Mouse (Mus musculus): ENCODE results near the gene Col23a1. TPM values are rescaled to one million over a fixed set of nuclear protein-coding genes. Genes with fewer than 3 reads are reported as not detected.

The Col23a1 gene
- total RNA-seq, 2 experiments from 2014 or later, result 5.5 to 8.8 TPM

GRCm38 (mm10) chr11:51371926-51372325, 82.2 kb downstream of the Col23a1 start:
- DNase-seq (ENCODE audit: low spot score in 2 of 2), result no peak

- DNase-seq (ENCODE audit: low spot score in 2 of 2), result no peak
These were observed 87.5 kb downstream of the Col23a1 start for GRCm38 (mm10) chr11:51377199-51377598.

- no peak for DNase-seq (ENCODE audit: low spot score in 2 of 2)
These were observed 99.2 kb downstream of the Col23a1 start for GRCm38 (mm10) chr11:51388892-51389340.

DNA sequence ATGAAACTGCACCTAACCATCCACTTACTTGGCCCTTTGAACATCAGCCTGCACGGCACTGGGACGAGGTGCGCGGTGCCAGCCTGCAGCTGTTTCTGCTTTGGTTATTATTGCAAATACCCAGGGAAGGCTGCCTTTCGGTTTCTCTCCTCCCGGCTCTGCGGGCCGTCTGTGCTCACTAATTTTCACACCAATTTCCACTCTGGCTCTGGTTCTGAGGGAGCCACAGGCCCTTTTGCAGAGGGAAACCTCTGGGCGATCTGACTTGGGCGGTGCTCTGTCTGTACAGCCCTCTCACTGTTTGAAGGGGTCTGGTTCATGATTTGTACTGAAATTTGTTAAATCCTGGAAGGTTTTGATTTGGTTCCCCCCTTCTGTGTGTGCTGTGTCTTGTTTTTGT, 100.0 kb downstream of the Col23a1 start:
- no peak for DNase-seq (ENCODE audit: low spot score in 2 of 2)

- no peak for DNase-seq (ENCODE audit: low spot score in 2 of 2)
These were observed 100.8 kb downstream of the Col23a1 start for GRCm38 (mm10) chr11:51390521-51390920.

DNA sequence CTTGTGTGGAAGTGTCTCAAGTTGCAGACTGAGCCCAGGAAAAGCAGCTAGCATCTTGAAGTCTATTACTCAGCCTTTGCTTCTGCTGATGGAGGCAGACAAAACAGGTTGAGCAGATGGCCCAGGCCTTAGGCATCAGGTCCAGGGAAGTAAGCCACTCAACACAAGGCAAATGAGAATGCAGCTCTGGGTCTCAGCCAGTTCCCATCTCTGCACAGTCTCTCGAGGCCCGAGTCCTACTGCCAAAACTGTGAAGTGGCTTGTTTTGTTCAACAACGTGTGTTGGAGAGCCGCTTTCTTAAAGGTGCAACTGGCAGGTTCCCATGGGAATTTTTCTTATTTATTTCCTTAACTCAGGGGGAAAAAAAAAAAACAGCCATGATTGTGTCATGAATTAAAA, 101.8 kb downstream of the Col23a1 start:
- DNase-seq (ENCODE audit: low spot score in 2 of 2), result peak; percentile 80 to 86

GRCm38 (mm10) chr11:51394301-51394865, 104.7 kb downstream of the Col23a1 start:
- no peak for DNase-seq (ENCODE audit: low spot score in 2 of 2)

- DNase-seq (ENCODE audit: low spot score in 2 of 2), result no peak
These were observed 106.7 kb downstream of the Col23a1 start for GRCm38 (mm10) chr11:51396451-51396850.

GRCm38 (mm10) chr11:51398084-51398483, 108.4 kb downstream of the Col23a1 start:
- no peak for DNase-seq (ENCODE audit: low spot score in 2 of 2)

DNA sequence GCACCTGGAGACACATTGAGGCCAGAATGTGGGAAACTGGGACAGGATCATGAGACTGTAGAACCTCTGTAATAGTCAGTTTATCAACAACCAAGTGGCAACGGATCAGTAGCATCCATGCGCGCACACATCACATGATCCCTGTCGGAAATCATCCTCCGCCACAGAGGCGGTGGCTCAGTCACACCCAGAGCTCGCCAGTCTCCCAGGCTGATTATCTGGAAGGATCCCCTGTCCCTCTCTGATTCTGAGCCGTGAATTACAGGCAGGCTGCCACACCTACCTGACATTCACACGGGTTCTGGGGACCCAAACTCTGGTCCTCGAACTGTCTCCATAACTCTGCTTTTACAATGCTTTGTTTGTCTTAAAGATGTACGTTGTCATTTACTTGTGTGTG, 110.6 kb downstream of the Col23a1 start:
- no peak for DNase-seq (ENCODE audit: low spot score in 2 of 2)

DNA sequence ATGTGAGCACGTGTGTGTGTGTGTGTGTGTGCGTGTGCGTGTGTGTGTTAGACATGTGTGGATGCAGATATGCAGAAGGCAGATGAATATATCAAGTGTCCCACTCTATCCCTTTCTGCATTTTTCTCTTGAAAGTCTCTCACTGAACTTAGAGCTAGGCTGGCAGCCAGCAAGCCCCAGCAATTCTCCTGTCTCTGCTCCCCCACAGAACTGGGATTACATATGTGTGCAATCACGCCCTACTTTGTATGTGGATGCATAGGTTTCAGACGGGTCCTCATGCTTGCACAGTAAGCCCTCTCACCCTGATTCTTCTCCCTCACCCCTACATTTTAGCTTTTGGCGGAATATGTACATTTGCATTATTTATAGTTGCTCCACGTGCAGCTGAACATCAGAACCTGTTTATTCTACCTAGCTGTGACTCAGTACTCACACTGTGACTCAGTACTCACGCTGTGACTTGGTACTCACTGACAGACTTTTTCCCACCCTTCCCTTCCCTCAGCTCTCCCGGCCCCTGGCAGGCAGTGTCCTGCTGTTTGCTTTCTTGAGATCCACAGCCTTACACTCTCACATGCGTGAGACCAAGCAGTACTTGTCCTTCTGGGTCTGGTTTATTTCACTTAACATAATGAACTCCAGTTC, 111.9 kb downstream of the Col23a1 start:
- DNase-seq (ENCODE audit: low spot score in 2 of 2), result no peak

DNA sequence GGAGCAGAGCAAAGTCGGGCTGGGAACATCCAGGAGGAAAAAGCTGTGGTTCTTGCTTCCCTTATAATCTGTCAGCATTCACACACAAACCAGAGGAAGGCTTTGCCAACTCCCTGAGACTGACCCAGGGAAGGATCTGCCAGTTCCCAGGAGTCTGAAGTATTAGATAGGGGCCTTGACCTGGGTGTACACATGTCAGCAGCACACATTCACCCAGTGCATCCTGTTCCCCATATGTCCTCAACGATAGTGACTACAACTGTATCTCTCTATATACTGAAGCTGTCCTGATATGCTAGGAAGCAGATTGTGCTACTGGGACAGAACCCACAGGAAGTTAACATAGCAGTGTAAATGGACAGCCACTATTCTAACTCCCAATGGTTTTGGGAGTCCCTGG, 114.2 kb downstream of the Col23a1 start:
- DNase-seq (ENCODE audit: low spot score in 2 of 2), result no peak

- DNase-seq (ENCODE audit: low spot score in 2 of 2), result no peak
These were observed 115.2 kb downstream of the Col23a1 start for GRCm38 (mm10) chr11:51404865-51405440.

DNA sequence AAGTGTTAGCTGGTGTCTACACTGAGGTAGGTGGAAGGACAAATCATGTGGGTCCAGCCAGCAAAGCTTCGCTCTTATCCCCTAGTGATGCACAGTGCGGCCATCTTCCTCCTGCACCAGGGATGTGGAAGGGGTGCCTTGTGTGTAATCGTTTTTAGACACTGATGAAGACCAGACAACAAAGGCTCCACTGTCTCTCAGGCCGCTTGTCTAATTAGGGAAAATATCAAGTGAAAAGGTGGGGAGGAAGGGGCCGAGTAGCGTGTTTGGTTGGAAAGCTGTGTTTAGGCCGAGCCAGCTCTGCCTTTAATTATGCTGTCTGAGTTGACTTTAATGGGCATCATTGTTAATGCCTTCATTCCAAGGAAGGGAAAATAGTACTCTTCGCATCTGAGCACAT, 116.8 kb downstream of the Col23a1 start:
- DNase-seq (ENCODE audit: low spot score in 2 of 2), result no peak

DNA sequence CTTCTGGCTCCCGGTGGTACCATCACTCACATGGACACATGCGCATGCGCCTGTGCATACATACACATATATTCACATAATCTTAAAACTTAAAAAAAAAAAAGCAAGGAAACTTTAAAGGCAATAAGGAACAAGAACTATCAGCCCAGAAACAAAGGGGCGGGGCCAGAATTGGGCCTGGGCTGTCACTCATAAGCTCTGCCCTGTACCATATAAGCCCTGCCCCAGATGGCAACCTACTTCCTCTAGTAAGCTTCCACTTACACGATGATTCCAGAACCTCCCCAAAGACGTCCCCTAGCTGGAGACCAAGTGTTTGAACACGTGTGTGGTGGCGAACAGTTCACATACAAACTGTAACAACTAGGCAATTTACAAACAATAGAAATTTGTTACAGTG, 117.6 kb downstream of the Col23a1 start:
- no peak for DNase-seq (ENCODE audit: low spot score in 2 of 2)

DNA sequence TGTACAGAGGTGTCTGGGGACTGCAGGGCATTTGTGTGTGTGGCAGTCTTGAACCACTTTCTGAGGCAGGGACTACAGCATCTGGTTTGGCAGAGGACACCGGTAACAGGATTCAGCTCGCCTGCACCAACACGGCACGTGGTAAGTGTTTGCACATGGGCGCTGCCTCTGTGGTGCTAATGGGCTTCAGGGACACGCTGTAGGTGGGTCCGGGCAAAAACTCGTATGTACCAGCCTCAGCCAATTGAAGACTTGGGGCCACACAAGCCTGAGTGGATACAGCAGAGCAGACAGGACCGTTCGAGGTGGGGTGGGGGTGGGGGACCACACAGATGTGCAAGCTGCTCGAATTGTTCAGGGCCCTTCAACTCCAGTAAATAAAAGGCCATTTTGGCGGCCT, 121.1 kb downstream of the Col23a1 start:
- no peak for DNase-seq (ENCODE audit: low spot score in 2 of 2)

GRCm38 (mm10) chr11:51414520-51414919, 124.8 kb downstream of the Col23a1 start:
- no peak for DNase-seq (ENCODE audit: low spot score in 2 of 2)

GRCm38 (mm10) chr11:51415049-51415688, 125.4 kb downstream of the Col23a1 start:
- no peak for DNase-seq (ENCODE audit: low spot score in 2 of 2)

DNA sequence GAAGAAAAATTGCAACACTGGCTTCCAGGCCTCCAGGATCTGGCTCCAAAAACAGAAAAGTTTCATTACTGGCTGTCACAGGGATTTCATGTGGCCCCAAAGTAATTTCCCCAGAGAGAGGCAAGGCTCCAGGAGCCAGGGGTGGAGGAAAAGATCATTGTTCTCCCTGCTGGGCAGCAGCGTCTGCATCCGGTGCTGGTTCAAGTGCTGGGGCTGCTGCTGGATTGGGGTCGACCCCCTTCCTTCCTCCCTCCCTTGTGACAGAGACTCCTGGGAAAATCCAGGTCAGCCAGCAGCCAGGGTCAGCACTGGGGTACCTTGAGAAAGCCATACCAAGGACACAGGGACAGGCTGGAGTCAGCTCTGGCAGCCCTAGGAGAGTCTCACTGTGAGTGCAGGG, 129.1 kb downstream of the Col23a1 start:
- no peak for DNase-seq (ENCODE audit: low spot score in 2 of 2)

DNA sequence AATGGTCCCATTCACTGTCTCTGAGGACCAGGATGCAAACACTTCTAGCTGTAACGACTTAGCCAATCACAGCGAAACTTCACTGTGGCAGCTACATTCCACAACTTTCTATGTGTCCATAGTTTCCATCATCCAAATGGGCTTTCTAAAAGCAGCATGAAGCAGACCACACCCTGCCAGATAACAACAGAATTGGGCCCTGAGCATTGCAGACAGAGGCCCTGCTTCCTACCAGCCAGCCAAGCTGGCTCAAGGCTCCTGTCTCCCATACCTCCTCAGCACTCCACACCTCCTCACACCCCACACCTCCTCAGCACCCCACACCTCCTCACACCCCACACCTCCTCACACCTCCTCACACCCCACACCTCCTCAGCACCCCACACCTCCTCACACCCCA, 132.2 kb downstream of the Col23a1 start:
- DNase-seq (ENCODE audit: low spot score in 2 of 2), result no peak

GRCm38 (mm10) chr11:51422713-51423112, 133.0 kb downstream of the Col23a1 start:
- DNase-seq (ENCODE audit: low spot score in 2 of 2), result no peak

DNA sequence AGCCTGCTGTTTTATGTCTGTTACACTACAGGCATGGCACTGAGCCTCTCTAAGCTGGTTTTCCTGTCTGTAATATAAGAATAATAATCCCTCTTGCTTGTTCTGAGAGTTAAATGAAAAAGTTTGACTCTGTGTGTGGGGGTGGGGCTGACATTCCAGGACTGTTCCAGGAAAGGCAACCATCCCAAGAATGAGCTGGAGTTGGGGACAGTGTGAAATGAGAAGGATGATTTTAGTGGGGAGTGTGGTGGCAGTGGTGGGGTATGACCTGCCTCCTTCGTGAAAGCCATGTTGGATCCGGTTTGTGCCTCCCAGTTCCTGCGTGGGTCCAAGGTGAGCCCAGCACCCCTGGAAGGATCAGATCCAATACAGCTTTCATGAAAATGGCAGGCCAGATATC, 136.4 kb downstream of the Col23a1 start:
- no peak for DNase-seq (ENCODE audit: low spot score in 2 of 2)

Data from layer of hippocampus, adult 18-20 months (tissue).